Mouse (Mus musculus) bone marrow macrophage, adult 2 months (primary cell): Measurements from ENCODE around the gene Cdh26.

Experiments used
- CTCF ChIP-seq: IDR thresholded peaks from 2 replicates; pipeline ENCODE4 v1.5.1; 2012; ENCODE audit warnings: low read depth, mild to moderate bottlenecking, low read length, moderate library complexity
- POLR2A ChIP-seq: IDR thresholded peaks from 2 replicates; pipeline ENCODE4 v1.6.1; 2012; ENCODE audit warnings: mild to moderate bottlenecking, low read depth, low read length, borderline replicate concordance

DNA sequence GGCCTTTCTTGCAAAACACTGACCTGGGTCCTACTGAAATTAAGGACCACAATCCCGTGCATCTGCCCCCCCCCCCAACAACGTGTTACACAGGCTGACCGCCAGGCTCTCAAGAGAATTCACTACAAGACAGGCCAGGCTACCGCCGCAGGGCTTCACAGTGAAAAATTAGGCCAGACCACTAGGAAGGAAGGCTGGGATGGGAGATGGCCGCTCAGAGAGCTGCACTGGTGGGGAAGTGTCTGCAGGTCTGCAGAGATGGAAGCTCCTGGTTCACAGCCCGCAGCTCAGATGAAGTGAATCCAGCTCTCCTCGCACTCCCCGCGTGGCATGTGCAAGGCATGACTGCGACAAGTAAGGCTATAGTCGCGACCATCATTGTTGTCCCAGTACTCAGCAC lies 17.2 kb upstream of the Cdh26 start:
- TF ChIP-seq CTCF = no peak
- no peak for TF ChIP-seq POLR2A
